Mouse (Mus musculus) CH12.LX (cell line): ENCODE measurements at regions not wholly inside any gene's neighbourhood (a gene's known extent, or its start where the extent isn't known, plus 50 kb on each side); places are given as distances from the start of the nearest gene placed in this dataset.

Experiments
- DNase-seq: peaks from one replicate; pipeline ENCODE4 v3.0.0-alpha.2; 2013; ENCODE audit errors: extremely low read depth
- H3K27ac ChIP-seq: 2 replicates; pipeline ENCODE4 v1.5.1; 2012; ENCODE audit warnings: low read depth, mild to moderate bottlenecking, control low read depth, moderate library complexity; ENCODE audit not compliant: insufficient read depth
- H3K27me3 ChIP-seq: replicated peaks from 2 replicates; pipeline ENCODE3; 2012; ENCODE audit warnings: inconsistent platforms
- H3K36me3 ChIP-seq, 2 experiments: replicated peaks in 1 of 2; 2 replicates each; pipeline versions ENCODE3 to v1.6.1; 2012; ENCODE audit warnings: inconsistent platforms in 1 of 2, low read length in 1 of 2, mild to moderate bottlenecking in 1 of 2, mixed read lengths in 1 of 2, moderate library complexity in 1 of 2; ENCODE audit not compliant: control insufficient read depth in 1 of 2, insufficient read depth in 1 of 2
- H3K4me1 ChIP-seq, 2 experiments: 2 replicates each; pipeline ENCODE4 v1.6.1; 2012; ENCODE audit warnings: inconsistent platforms in 1 of 2, moderate library complexity in 1 of 2; ENCODE audit not compliant: insufficient read depth in 2 of 2, control insufficient read depth in 1 of 2
- H3K4me2 ChIP-seq: 2 replicates; pipeline ENCODE4 v1.6.1; 2012; ENCODE audit warnings: low read depth, mild to moderate bottlenecking, control low read depth; ENCODE audit not compliant: poor library complexity, insufficient read depth, severe bottlenecking
- H3K4me3 ChIP-seq, 3 experiments: fragments of 150-350 bp in 1 of 3; sonication (generic) in 1 of 3; replicated peaks in 1 of 3; 2 replicates each; pipeline versions ENCODE3 to v1.5.1; 2011 to 2012; ENCODE audit warnings: low read depth in 2 of 3, low read length in 2 of 3, mild to moderate bottlenecking in 2 of 3, moderate library complexity in 2 of 3, control low read depth in 1 of 3, improper control_type of control experiment in 1 of 3, inconsistent platforms in 1 of 3, mixed read lengths in 1 of 3; ENCODE audit not compliant: poor library complexity in 1 of 3
- H3K79me2 ChIP-seq: replicated peaks from 2 replicates; pipeline ENCODE4 v1.6.1; 2012; ENCODE audit warnings: mild to moderate bottlenecking, moderate library complexity; ENCODE audit not compliant: control insufficient read depth, poor library complexity, insufficient read depth, severe bottlenecking; ENCODE audit errors: extremely low read depth
- H3K9ac ChIP-seq: 2 replicates; pipeline ENCODE4 v1.6.1; 2012; ENCODE audit warnings: low read depth, mild to moderate bottlenecking, control low read depth, moderate library complexity; ENCODE audit not compliant: insufficient read depth
- H3K9me3 ChIP-seq: replicated peaks from 2 replicates; pipeline ENCODE3; 2012; ENCODE audit warnings: low read length, inconsistent platforms, mixed read lengths
- BHLHE40 ChIP-seq: IDR thresholded peaks from 2 replicates; pipeline ENCODE4 v1.6.1; 2011; ENCODE audit warnings: mild to moderate bottlenecking, low read depth, low read length, improper control_type of control experiment
- CHD2 ChIP-seq: IDR thresholded peaks from 2 replicates; pipeline ENCODE4 v1.6.1; 2011; ENCODE audit warnings: low read length, improper control_type of control experiment
- CTCF ChIP-seq, 2 experiments: IDR thresholded peaks in 1 of 2; conservative IDR thresholded peaks in 1 of 2; 2 replicates each; pipeline ENCODE4 v1.5.1; 2011 to 2012; ENCODE audit warnings: low read depth in 2 of 2, low read length in 2 of 2, improper control_type of control experiment in 1 of 2, inconsistent platforms in 1 of 2, mild to moderate bottlenecking in 1 of 2, moderate library complexity in 1 of 2
- ELF1 ChIP-seq: IDR thresholded peaks from 2 replicates; pipeline ENCODE4 v1.6.1; 2014; ENCODE audit warnings: low read depth, mild to moderate bottlenecking, inconsistent platforms, low read length, improper control_type of control experiment
- JUN ChIP-seq: IDR thresholded peaks from 2 replicates; pipeline ENCODE4 v1.6.1; 2011; ENCODE audit warnings: low read depth, mild to moderate bottlenecking, low read length, improper control_type of control experiment, moderate library complexity; ENCODE audit not compliant: insufficient read depth
- KAT2A ChIP-seq: IDR thresholded peaks from 2 replicates; pipeline ENCODE4 v1.6.1; 2012; ENCODE audit warnings: low read length, improper control_type of control experiment, inconsistent platforms; ENCODE audit not compliant: insufficient replicate concordance
- MAFK ChIP-seq: IDR thresholded peaks from 2 replicates; pipeline ENCODE4 v1.6.1; 2011; ENCODE audit warnings: low read length, improper control_type of control experiment; ENCODE audit not compliant: insufficient replicate concordance
- MAX ChIP-seq: IDR thresholded peaks from 2 replicates; pipeline ENCODE4 v1.6.1; 2011; ENCODE audit warnings: low read length, improper control_type of control experiment
- MXI1 ChIP-seq: IDR thresholded peaks from 2 replicates; pipeline ENCODE4 v1.6.1; 2011; ENCODE audit warnings: mild to moderate bottlenecking, low read depth, low read length, improper control_type of control experiment
- PAX5 ChIP-seq: IDR thresholded peaks from 2 replicates; pipeline ENCODE4 v1.6.1; 2012; ENCODE audit warnings: low read length, inconsistent platforms, mixed read lengths
- POLR2A ChIP-seq: IDR thresholded peaks from 2 replicates; pipeline ENCODE4 v1.6.1; 2011; ENCODE audit warnings: low read depth, mild to moderate bottlenecking, improper control_type of control experiment, low read length
- POLR2AphosphoS2 ChIP-seq: IDR thresholded peaks from 2 replicates; pipeline ENCODE4 v1.6.1; 2011; ENCODE audit warnings: low read depth, low read length, improper control_type of control experiment
- RAD21 ChIP-seq: IDR thresholded peaks from 2 replicates; pipeline ENCODE4 v1.6.1; 2011; ENCODE audit warnings: low read depth, mild to moderate bottlenecking, low read length, improper control_type of control experiment, moderate library complexity
- RCOR1 ChIP-seq: conservative IDR thresholded peaks from 2 replicates; pipeline ENCODE4 v1.6.1; 2012; ENCODE audit warnings: low read depth, mild to moderate bottlenecking, inconsistent platforms, low read length, improper control_type of control experiment
- SMC3 ChIP-seq: IDR thresholded peaks from 2 replicates; pipeline ENCODE4 v1.6.1; 2011; ENCODE audit warnings: low read depth, low read length, improper control_type of control experiment
- TBP ChIP-seq: conservative IDR thresholded peaks from 2 replicates; pipeline ENCODE4 v1.6.1; 2011; ENCODE audit warnings: low read depth, low read length, improper control_type of control experiment
- TCF12 ChIP-seq: IDR thresholded peaks from 2 replicates; pipeline ENCODE4 v1.6.1; 2014; ENCODE audit warnings: low read depth, mild to moderate bottlenecking, inconsistent platforms, low read length, improper control_type of control experiment
- UBTF ChIP-seq: IDR thresholded peaks from 2 replicates; pipeline ENCODE4 v1.6.1; 2012; ENCODE audit warnings: low read depth, mild to moderate bottlenecking, inconsistent platforms, low read length, improper control_type of control experiment, moderate library complexity
- USF2 ChIP-seq: conservative IDR thresholded peaks from 2 replicates; pipeline ENCODE4 v1.6.1; 2011; ENCODE audit warnings: low read depth, low read length, improper control_type of control experiment
- ZC3H11A ChIP-seq: IDR thresholded peaks from 2 replicates; pipeline ENCODE4 v1.6.1; 2012; ENCODE audit warnings: low read depth, mild to moderate bottlenecking, inconsistent platforms, low read length, improper control_type of control experiment
- ZMIZ1 ChIP-seq: IDR thresholded peaks from 2 replicates; pipeline ENCODE4 v1.6.1; 2012; ENCODE audit warnings: low read depth, mild to moderate bottlenecking, inconsistent platforms, low read length, improper control_type of control experiment
- dilution Hi-C: fragments of 300-500 bp; cut with MboI; formaldehyde crosslinking; loops from 2 replicates; pipeline ENCODE4 v1.14.3; 2020; ENCODE audit warnings: low sequenced_read_pairs; ENCODE audit not compliant: extremely low pct_unique_long_range_greater_than_20kb, extremely low pct_ligation_motif_present
- in situ Hi-C: fragments of 300-500 bp; cut with MboI; formaldehyde crosslinking; loops from 3 replicates; pipeline ENCODE4 v1.14.3; 2019; ENCODE audit warnings: low sequenced_read_pairs, low pct_ligation_motif_present, low pct_unique_long_range_greater_than_20kb, mixed read lengths

- Histone ChIP-seq H3K79me2 (no peaks in the 10 kb centered on the region), H3K9me3 (peaks cover 20% of the 10 kb centered on the region), H3K4me1 (peaks cover 0 to 5% of the 10 kb centered on the region in 2 experiments; a peak in 1 of 4 replicates), H3K36me3 (no peaks in the 10 kb centered on the region), H3K27me3 (peaks cover 31% of the 10 kb centered on the region), H3K9ac (no peak overlapping the region), H3K4me2 (no peak overlapping the region), H3K27ac (no peak overlapping the region), H3K4me3 (no peak overlapping the region)
- in situ Hi-C loops = no loop called here
- dilution Hi-C loops = no loop called here
- TF ChIP-seq KAT2A (no peak), CTCF (conservative IDR thresholded peaks at IDR 0.05 in 1 of 2, IDR thresholded peaks at IDR 0.05 in 1 of 2; ENCODE audit: low read depth in 2 of 2, low read length in 2 of 2) (peak; percentile 11 to 32; a peak in 3 of 4 replicates), RAD21 (peak; percentile 21), CHD2 (no peak)
- no peak for DNase-seq
These were observed 180.5 kb upstream of the Igsf21 start for GRCm38 (mm10) chr4:140427039-140427438.

GRCm38 (mm10) chr4:140423791-140424190 lies 177.2 kb upstream of the Igsf21 start:
- dilution Hi-C loops = no loop called here
- no peak overlapping the region for H3K4me3 ChIP-seq
- H3K27me3 ChIP-seq = peaks cover 40% of the 10 kb centered on the region
- no peaks in the 10 kb centered on the region for H3K79me2 ChIP-seq
- no peaks in the 10 kb centered on the region for H3K36me3 ChIP-seq
- H3K4me1 ChIP-seq = peaks cover 0 to 5% of the 10 kb centered on the region in 2 experiments; a peak in 1 of 4 replicates
- H3K4me2 ChIP-seq = no peak overlapping the region
- DNase-seq = no peak
- in situ Hi-C loops = no loop called here
- H3K9me3 ChIP-seq = peaks cover 17% of the 10 kb centered on the region
- no peak overlapping the region for H3K9ac ChIP-seq
- H3K27ac ChIP-seq = no peak overlapping the region
- no peak for TF ChIP-seq JUN
- no peak for TF ChIP-seq POLR2A
- no peak for TF ChIP-seq BHLHE40
- TF ChIP-seq TBP = no peak
- no peak for TF ChIP-seq TCF12
- no peak for TF ChIP-seq ZMIZ1
- TF ChIP-seq RCOR1 = no peak
- no peak for TF ChIP-seq CTCF (conservative IDR thresholded peaks at IDR 0.05 in 1 of 2, IDR thresholded peaks at IDR 0.05 in 1 of 2; ENCODE audit: low read depth in 2 of 2, low read length in 2 of 2)
- TF ChIP-seq UBTF = no peak
- TF ChIP-seq SMC3 = no peak
- TF ChIP-seq ELF1 = no peak
- no peak for TF ChIP-seq MXI1
- TF ChIP-seq ZC3H11A = no peak
- TF ChIP-seq CHD2 = no peak
- TF ChIP-seq RAD21 = no peak
- no peak for TF ChIP-seq MAX
- no peak for TF ChIP-seq MAFK
- TF ChIP-seq USF2 = no peak
- no peak for TF ChIP-seq PAX5
- TF ChIP-seq POLR2AphosphoS2 = no peak
- TF ChIP-seq, all 38 proteins: peak for 0
